Mouse (Mus musculus): Measurements from ENCODE around the gene Ndn. TPM values are rescaled to one million over a fixed set of nuclear protein-coding genes. Genes with fewer than 3 reads are reported as not detected.

Ndn gene
- total RNA-seq (2021), result 100 to 1,000 TPM; 200 to 211 TPM

- DNase-seq (ENCODE audit: extremely low spot score in 1 of 2, low spot score in 2 of 2), result no peak
- intact Hi-C loops (cut with DNase I), result no loop called here
Observed at GRCm38 (mm10) chr7:62346269-62346668, at the start of gene Ndn. Ndn (plus strand) TSS chr7:62346569.

GRCm38 (mm10) chr7:62302451-62302850 is 43.9 kb upstream of the Ndn start:
- intact Hi-C loops (cut with DNase I), result no loop called here
- DNase-seq (ENCODE audit: extremely low spot score in 1 of 2, low spot score in 2 of 2), result no peak

- DNase-seq (ENCODE audit: extremely low spot score in 1 of 2, low spot score in 2 of 2), result peak in 1 of 2 experiments; percentile 1
- intact Hi-C loops (cut with DNase I), result no loop called here
Observed at GRCm38 (mm10) chr7:62306896-62307614, 39.3 kb upstream of the Ndn start.

GRCm38 (mm10) chr7:62316793-62317192 is 29.6 kb upstream of the Ndn start:
- DNase-seq (ENCODE audit: extremely low spot score in 1 of 2, low spot score in 2 of 2), result no peak
- intact Hi-C loops (cut with DNase I), result no loop called here

GRCm38 (mm10) chr7:62345411-62345810 is 958 bp upstream of the Ndn start:
- intact Hi-C loops (cut with DNase I), result no loop called here
- DNase-seq (ENCODE audit: extremely low spot score in 1 of 2, low spot score in 2 of 2), result no peak

GRCm38 (mm10) chr7:62348106-62348803 is 1.9 kb downstream of the Ndn start:
- peak; percentile 72 to 87 for DNase-seq (ENCODE audit: extremely low spot score in 1 of 2, low spot score in 2 of 2)
- intact Hi-C loops (cut with DNase I), result no loop called here

- peak in 1 of 2 experiments; percentile 15 for DNase-seq (ENCODE audit: extremely low spot score in 1 of 2, low spot score in 2 of 2)
- intact Hi-C loops (cut with DNase I), result no loop called here
Observed at GRCm38 (mm10) chr7:62348804-62349190, 2.4 kb downstream of the Ndn start.

- intact Hi-C loops (cut with DNase I), result no loop called here
- peak; percentile 2 to 15 for DNase-seq (ENCODE audit: extremely low spot score in 1 of 2, low spot score in 2 of 2)
Observed at GRCm38 (mm10) chr7:62351266-62351665, 4.9 kb downstream of the Ndn start.

- intact Hi-C loops (cut with DNase I), result no loop called here
- no peak for DNase-seq (ENCODE audit: extremely low spot score in 1 of 2, low spot score in 2 of 2)
Observed at GRCm38 (mm10) chr7:62365039-62365636, 18.8 kb downstream of the Ndn start.

GRCm38 (mm10) chr7:62366730-62367129 is 20.4 kb downstream of the Ndn start:
- intact Hi-C loops (cut with DNase I), result no loop called here
- no peak for DNase-seq (ENCODE audit: extremely low spot score in 1 of 2, low spot score in 2 of 2)

GRCm38 (mm10) chr7:62375658-62376057 is 29.3 kb downstream of the Ndn start:
- DNase-seq (ENCODE audit: extremely low spot score in 1 of 2, low spot score in 2 of 2), result no peak
- intact Hi-C loops (cut with DNase I), result no loop called here

- DNase-seq (ENCODE audit: extremely low spot score in 1 of 2, low spot score in 2 of 2), result peak; percentile 22 to 49
- intact Hi-C loops (cut with DNase I), result no loop called here
Observed at GRCm38 (mm10) chr7:62376510-62377304, 30.3 kb downstream of the Ndn start, which contains the start of gene Magel2. Magel2 (plus strand) TSS chr7:62377010.

GRCm38 (mm10) chr7:62377313-62377712 is 30.9 kb downstream of the Ndn start:
- DNase-seq (ENCODE audit: extremely low spot score in 1 of 2, low spot score in 2 of 2), result peak in 1 of 2 experiments; percentile 29
- intact Hi-C loops (cut with DNase I), result no loop called here

- DNase-seq (ENCODE audit: extremely low spot score in 1 of 2, low spot score in 2 of 2), result no peak
Observed at GRCm38 (mm10) chr7:62378529-62378928, 32.2 kb downstream of the Ndn start.

GRCm38 (mm10) chr7:62382391-62382790 is 36.0 kb downstream of the Ndn start:
- DNase-seq (ENCODE audit: extremely low spot score in 1 of 2, low spot score in 2 of 2), result peak; percentile 20 to 29
- intact Hi-C loops (cut with DNase I), result no loop called here

More at GRCm38 (mm10) chr7:62378529-62378928, 32.2 kb downstream of the Ndn start:
- intact Hi-C loops (cut with DNase I), result loop anchor here (2.0 kb wide), 1 partner anchor 148 kb away; no protein-coding TSS in a partner anchor

GRCm38 (mm10) chr7:62388291-62388690 is 41.9 kb downstream of the Ndn start:
- intact Hi-C loops (cut with DNase I), result no loop called here
- no peak for DNase-seq (ENCODE audit: extremely low spot score in 1 of 2, low spot score in 2 of 2)

GRCm38 (mm10) chr7:62392202-62392601 is 45.8 kb downstream of the Ndn start:
- no peak for DNase-seq (ENCODE audit: extremely low spot score in 1 of 2, low spot score in 2 of 2)
- intact Hi-C loops (cut with DNase I), result no loop called here
